Mouse (Mus musculus): ENCODE data around the gene Ero1l. TPM values are rescaled to one million over a fixed set of nuclear protein-coding genes. Genes with fewer than 3 reads are reported as not detected.
A peak's percentile ranks its signal among the peaks of the same experiment; 100 is the strongest.

Ero1l gene
- total RNA-seq (2021) = 1 to 10 TPM; 5.0 to 8.6 TPM
- long read RNA-seq, experiment 1, partial matches to known transcripts = 0 of 3 reads
- long read RNA-seq, experiment 1, other reads (novel, unspliced or antisense) = 3 of 3 reads
- long read RNA-seq, experiment 2, partial matches to known transcripts = 0 of 1 reads
- long read RNA-seq, experiment 2, other reads (novel, unspliced or antisense) = 1 of 1 reads

- DNase-seq = peak; percentile 82
These were observed at the start of gene Ero1l for GRCm38 (mm10) chr14:45318426-45319236. TSS of gene Ero1l (minus strand) at chr14:45318771.

GRCm38 (mm10) chr14:45365196-45365587, 46.6 kb upstream of the Ero1l start:
- no peak for DNase-seq

- peak; percentile 66 for DNase-seq
These were observed 45.9 kb upstream of the Ero1l start for GRCm38 (mm10) chr14:45364211-45365195.

GRCm38 (mm10) chr14:45350931-45351859, 32.6 kb upstream of the Ero1l start, which contains the start of gene Styx:
TSS of gene Styx (plus strand) at chr14:45351093.
- peak; percentile 98 for DNase-seq

- peak; percentile 97 for DNase-seq
These were observed 11.1 kb upstream of the Ero1l start, which contains the start of gene Psmc6 for GRCm38 (mm10) chr14:45329589-45330181. TSS of gene Psmc6 (plus strand) at chr14:45329788.

GRCm38 (mm10) chr14:45329018-45329588, 10.5 kb upstream of the Ero1l start:
- DNase-seq = no peak

- no peak for DNase-seq
These were observed 9.6 kb upstream of the Ero1l start for GRCm38 (mm10) chr14:45328072-45328713.

- DNase-seq = no peak
These were observed 6.9 kb upstream of the Ero1l start for GRCm38 (mm10) chr14:45325471-45325870.

GRCm38 (mm10) chr14:45323320-45323719, 4.7 kb upstream of the Ero1l start:
- DNase-seq = no peak

- no peak for DNase-seq
These were observed 3.9 kb upstream of the Ero1l start for GRCm38 (mm10) chr14:45322450-45322849.

- no peak for DNase-seq
These were observed 3.1 kb upstream of the Ero1l start for GRCm38 (mm10) chr14:45321622-45322021.

GRCm38 (mm10) chr14:45321067-45321466, 2.5 kb upstream of the Ero1l start:
- no peak for DNase-seq

- DNase-seq = no peak
These were observed 1.5 kb upstream of the Ero1l start for GRCm38 (mm10) chr14:45320111-45320510.

- no peak for DNase-seq
These were observed 653 bp upstream of the Ero1l start for GRCm38 (mm10) chr14:45319237-45319610.

- no peak for DNase-seq
These were observed 605 bp downstream of the Ero1l start for GRCm38 (mm10) chr14:45317921-45318411.

GRCm38 (mm10) chr14:45316927-45317326, 1.6 kb downstream of the Ero1l start:
- no peak for DNase-seq

- DNase-seq = no peak
These were observed 8.5 kb downstream of the Ero1l start for GRCm38 (mm10) chr14:45310101-45310500.

- no peak for DNase-seq
These were observed 8.9 kb downstream of the Ero1l start for GRCm38 (mm10) chr14:45309646-45310045.

GRCm38 (mm10) chr14:45307630-45308328, 10.8 kb downstream of the Ero1l start:
- DNase-seq = no peak

Data from gastrocnemius, postnatal 25 days (tissue).